Mouse (Mus musculus): Measurements from ENCODE around the gene Rb1.

Gene Rb1

GRCm38 (mm10) chr14:73148125-73148524 lies 177.5 kb downstream of the Rb1 start:
- no peak for DNase-seq (ENCODE audit: low spot score)

DNA sequence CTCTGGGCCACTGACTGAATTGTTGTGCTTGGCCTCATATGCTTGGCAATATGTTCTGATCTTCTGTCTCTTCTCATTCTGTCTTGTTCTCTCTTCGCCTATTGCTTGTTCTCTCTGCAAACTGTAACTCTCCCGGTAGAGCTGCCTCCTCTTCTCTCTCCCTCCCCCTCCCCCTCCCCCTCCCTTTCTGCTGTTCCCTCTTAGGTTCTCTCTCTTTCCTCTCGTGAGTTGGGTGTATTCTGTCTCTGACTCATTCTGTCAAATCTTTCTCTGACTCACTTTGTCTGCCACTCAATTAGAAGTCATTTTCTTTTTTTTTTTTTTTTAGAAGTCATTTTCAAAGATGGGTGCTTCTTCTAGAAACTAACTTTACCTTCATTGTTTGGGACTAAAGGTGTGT lies 178.9 kb downstream of the Rb1 start:
- DNase-seq (ENCODE audit: low spot score), result no peak

DNA sequence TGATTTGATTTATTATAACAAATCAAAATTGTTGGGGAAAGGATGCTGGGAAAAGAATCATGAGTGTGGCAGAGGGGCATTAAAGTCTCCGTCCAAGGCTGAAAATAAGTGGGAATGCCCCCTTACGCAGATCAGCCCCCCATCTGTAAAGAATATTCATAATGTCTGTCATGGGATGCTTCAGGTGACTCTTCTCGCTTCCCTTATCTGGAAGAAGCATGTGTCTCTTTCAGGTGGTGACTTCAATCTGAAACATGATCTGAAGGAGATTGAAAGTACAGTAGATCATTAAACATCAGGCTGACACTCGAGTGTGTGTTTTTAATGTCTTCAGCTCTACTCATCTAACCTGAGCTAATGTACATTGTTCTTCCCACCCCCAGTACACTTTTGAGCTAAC lies 180.1 kb downstream of the Rb1 start:
- no peak for DNase-seq (ENCODE audit: low spot score)

- no peak for DNase-seq (ENCODE audit: low spot score)
These were observed 181.8 kb downstream of the Rb1 start for GRCm38 (mm10) chr14:73143710-73144420.

DNA sequence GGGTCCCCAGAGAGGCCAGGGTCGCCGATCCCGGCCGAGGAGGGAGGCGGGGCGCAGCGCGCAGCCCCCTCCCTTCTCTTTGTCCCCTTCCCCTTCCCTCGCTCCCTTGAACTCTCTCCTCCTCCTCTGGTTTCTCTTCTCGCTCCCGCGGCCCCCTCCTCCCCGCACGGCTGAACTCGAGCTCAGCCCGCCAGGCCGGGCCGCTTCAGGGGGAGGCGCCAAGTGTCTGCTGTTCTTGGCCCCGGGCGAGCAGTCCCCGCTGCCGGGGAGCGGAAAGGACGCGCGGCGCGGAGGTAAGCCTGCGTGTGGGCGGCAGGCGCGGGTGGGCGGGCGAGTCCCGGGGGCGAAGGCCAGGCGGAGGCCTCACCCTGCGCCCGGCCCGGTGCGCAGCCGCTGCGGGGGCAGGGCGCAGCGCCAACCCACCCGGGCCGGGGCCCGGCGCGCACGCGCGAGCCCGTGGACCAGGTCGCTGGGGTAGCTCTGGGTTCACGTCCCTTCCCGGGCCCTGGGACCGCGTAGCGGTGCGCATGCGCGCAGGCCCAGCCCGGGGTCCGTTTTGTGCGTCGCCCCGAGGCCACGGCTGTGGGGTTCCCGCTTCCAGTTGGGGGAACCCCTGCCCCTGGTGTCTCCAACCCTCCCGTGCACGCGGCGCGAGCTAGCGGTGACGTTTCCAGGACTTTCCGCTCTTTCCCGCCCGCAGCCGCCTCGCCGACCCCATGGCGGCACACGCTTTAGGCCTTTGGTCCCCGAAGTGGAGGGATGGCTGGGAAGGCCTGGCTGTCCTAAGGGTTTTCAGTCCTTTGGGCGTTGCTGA lies 182.5 kb downstream of the Rb1 start:
- peak; percentile 75 for DNase-seq (ENCODE audit: low spot score)

- DNase-seq (ENCODE audit: low spot score), result no peak
These were observed 183.2 kb downstream of the Rb1 start for GRCm38 (mm10) chr14:73142421-73142895.

- DNase-seq (ENCODE audit: low spot score), result no peak
These were observed 183.8 kb downstream of the Rb1 start for GRCm38 (mm10) chr14:73141800-73142199.

GRCm38 (mm10) chr14:73139866-73140265 lies 185.8 kb downstream of the Rb1 start:
- no peak for DNase-seq (ENCODE audit: low spot score)

DNA sequence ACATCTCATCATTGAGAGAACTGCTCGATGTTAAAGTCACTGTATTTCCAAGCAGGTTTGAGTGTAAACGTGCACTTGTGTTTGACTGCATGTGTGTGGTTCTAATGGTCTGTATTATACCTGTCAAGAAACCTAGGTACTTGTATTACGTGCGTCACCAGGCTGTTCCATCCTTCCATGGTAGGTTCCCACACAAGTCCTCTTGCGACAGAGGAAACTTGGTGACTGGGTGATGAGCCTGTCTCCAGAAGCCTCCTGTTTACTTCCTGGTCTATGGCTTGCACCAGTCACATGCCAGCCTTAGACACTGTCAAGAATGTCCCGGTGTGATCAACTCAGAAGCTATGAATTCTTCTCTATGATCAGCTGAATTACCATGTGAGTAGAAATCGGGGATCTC lies 187.1 kb downstream of the Rb1 start:
- DNase-seq (ENCODE audit: low spot score), result no peak

- no peak for DNase-seq (ENCODE audit: low spot score)
These were observed 188.4 kb downstream of the Rb1 start for GRCm38 (mm10) chr14:73137234-73137633.
